Mouse (Mus musculus) telencephalon, adult 2 months (tissue): Measurements from ENCODE around the gene Fer.
"Not testable (repeated sequence)": the region's sequence is repeated elsewhere in the genome, so short reads cannot be mapped to it uniquely, and the experiment has no call there.

ENCODE experiments used
- DNase-seq: peaks from one replicate; pipeline ENCODE4 v3.0.0-alpha.2; 2011; ENCODE audit warnings: low read depth, low spot score

The Fer gene

GRCm38 (mm10) chr17:63863012-63863630 lies at the start of gene Fer:
Fer (plus strand) TSS chr17:63863062.
- no peak for DNase-seq

GRCm38 (mm10) chr17:63813552-63813951 lies 49.3 kb upstream of the Fer start:
- DNase-seq: no peak

DNA sequence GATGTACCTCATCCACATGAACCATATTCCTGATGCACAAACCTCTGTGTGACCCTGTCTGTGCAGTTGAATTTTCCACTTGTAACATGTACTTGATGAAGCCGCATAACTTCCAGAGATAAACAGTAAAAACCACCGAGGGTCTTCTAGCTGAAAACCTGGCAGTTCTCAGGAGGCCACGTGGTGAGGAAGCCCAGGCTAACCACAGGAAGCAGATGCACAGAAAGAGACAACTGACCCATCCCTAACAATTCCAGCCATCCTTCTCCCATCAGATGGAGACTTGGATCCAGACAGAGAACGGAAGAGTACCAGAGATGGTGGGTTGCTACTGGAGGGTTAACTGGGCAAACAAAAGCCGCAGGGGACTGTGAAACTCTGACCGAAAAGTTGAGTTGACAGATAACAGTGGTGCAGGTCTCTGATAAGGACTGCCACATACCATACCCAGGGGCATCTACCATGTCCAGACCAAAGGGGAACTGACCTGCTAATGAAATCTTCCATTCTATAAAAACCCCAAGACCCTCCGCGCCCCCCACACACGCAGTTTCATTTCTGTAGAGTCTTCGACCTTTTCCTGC lies 44.3 kb upstream of the Fer start:
- DNase-seq: no peak

DNA sequence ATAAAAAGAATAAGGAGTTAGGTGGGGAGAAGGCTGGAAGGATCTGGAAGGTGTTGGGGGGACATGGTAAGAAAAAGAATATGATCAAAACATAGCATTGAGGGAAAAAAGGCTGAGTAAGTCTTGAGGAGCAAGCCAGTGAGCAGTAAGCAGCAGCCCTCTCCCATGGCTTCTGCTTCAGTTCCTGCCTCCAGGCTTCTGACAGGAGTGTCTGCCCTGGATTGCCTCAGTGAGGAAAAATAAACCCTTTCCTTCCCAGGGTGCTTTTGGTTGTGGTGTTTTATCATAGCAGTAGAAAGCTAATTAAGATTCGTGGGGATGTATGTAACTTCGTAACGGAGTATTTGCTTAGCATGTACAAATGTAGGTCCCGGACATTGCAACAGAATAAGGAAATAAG lies 38.7 kb upstream of the Fer start:
- no peak for DNase-seq

GRCm38 (mm10) chr17:63826196-63826595 lies 36.7 kb upstream of the Fer start:
- DNase-seq: no peak

- no peak for DNase-seq
Measured at GRCm38 (mm10) chr17:63826767-63827166, 36.1 kb upstream of the Fer start.

DNA sequence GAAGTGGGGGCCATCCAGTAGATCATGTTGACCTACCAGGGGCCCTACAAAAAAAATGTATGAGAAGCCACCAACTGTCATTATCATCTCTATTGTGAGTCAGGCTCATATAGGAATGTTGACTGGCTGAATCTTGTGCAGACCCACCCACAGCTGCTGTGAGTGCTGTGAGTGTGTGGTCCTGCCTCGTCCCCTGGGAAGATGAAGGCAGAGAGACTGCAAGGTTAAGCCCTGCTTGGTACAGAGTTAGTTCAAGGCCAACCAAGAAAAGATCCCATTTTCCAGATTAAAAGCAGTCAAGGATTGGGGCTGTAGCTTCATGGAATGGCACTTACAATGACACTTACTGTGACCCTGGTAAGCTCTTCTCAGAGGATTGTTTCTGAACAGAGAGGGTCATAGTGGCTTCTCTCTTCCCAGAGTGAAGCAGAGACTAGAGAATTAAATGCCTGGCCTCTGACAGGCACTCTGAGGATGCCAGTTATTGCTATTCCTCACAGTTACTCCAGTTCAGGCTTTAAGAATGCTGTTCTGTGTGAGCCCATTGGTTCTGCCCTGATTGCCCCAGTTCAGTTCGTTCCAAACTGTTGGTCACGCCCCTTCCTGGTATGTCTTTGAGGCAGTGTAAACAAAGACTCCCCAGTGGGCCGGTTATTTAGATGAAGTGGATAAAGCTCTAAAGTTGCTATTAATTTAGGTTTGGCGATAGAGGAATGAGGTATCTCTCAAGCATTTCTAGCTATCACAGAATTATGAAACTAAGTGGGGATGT lies 34.1 kb upstream of the Fer start:
- no peak for DNase-seq

GRCm38 (mm10) chr17:63831550-63831949 lies 31.3 kb upstream of the Fer start:
- no peak for DNase-seq

DNA sequence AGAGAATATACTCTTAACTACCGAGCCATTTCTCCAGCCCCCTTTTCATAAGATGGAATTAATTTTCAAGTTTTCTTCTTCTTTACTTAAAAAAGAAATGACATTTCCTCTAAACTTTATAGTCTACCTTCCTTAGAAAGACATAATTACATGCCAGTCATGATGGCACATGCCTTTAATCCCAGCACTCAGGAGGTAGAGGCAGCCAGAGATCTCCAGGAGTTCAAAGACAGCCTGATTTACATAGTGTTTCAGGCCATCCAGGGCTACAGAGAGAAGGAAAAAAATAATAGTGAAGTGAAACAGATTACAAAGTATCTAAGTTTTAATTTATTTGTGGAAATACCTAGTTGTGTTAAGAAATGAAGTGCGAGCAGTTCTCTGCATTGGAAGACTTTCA lies 26.6 kb upstream of the Fer start:
- no peak for DNase-seq

DNA sequence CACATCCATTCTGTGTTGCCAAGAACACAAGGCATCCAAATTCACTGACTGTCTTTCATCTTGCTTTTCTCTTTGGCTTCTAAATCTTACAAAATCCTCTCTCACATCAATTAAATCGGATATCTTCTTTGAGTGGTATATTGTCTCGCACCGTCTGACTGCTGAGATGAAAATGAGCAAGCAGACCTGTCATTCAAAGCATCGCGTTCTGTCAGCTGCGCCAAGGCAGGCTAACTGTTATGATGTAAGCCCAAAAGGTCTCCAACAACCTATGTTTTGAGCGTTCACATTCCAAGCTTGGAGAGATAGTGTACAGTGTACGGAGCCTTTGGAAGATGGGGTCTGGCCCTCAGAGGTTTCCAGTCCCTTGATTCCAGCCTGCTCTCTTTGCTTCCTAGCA lies 26.2 kb upstream of the Fer start:
- no peak for DNase-seq

- no peak for DNase-seq
Measured at GRCm38 (mm10) chr17:63838144-63838543, 24.7 kb upstream of the Fer start.

- no peak for DNase-seq
Measured at GRCm38 (mm10) chr17:63839636-63840269, 23.1 kb upstream of the Fer start.

DNA sequence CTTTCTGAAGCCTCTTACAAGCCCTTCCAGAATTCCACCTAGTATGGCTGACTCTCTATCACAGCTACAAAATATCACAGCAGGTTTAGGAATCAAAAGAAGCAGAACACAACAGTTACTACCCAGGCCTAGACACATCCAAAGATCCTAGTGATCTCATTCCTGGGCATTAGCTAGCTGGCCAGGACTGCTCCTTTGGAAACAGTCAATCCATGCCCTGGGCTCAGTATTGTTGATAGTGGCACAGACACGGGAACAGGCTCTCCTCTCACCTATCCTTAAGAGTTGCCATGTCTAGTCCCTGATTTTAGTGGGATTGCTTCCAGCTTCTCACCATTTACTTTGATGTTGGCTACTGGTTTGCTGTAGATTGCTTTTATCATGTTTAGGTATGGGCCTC lies 20.6 kb upstream of the Fer start:
- no peak for DNase-seq

DNA sequence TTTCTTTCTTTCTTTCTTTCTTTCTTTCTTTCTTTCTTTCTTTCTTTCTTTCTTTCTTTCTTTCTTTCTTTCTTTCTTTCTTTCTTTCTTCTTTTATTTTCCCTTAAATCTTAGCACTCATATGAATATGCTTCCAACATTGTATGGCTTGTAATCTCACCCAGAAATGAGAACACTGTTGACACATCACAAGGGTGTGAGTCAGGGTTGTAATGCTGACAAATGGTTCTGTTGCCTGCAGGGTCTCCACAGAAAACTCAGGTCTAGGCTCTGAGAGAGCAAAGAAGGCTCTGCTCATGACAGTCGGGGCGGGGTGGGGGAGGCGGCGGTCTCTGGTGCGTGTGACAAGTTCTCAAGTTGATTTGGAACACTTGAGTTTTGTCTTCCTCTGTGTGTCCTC lies 17.9 kb upstream of the Fer start:
- DNase-seq: no peak

- not testable (repeated sequence) for DNase-seq
Measured at GRCm38 (mm10) chr17:63845766-63846165, 17.1 kb upstream of the Fer start.

- DNase-seq: no peak
Measured at GRCm38 (mm10) chr17:63849151-63849550, 13.7 kb upstream of the Fer start.

GRCm38 (mm10) chr17:63849566-63849965 lies 13.3 kb upstream of the Fer start:
- DNase-seq: peak; percentile 71

DNA sequence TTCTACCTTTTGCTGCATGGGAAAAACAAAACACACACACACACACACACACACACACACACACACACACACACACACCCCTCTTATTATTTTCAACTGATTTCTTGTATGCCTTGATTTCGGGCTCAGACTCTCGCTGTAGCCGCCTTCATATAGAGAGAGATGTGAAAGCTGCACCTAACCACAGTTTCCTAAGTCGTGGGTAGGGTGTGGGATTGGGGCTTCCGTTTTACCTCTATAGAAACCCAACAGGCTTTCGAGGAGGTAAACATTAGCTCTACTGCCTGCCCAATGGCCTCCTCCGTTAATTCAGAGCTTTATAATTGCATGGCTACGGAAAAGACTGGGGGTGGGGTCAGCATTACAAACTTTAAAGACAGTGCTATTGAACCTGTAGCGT lies 12.8 kb upstream of the Fer start:
- no peak for DNase-seq

DNA sequence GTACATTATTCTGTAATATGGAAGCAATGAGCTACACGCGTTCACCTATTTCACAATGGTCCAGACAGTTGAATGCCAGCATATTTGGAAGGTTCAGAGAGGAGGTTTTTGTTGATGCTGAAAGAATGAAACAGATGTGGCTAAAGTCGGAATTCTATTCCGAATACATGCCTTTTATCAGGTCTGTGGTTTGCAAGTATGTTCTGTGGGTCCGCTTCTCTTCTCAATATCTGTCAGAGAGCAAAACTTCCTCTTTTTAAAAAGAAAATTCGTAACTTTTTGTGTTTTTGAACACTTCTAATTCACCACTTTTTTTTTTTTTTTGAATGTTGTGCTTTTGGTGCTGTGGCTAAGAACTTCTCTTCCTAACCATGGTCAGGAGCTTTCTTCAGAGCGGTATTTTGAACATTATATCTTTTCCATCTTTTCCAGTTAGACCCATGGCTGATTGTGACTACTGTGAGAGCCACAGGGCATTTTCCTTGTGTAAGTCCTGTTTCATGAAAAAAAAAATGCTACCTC lies 5.8 kb upstream of the Fer start:
- no peak for DNase-seq

DNA sequence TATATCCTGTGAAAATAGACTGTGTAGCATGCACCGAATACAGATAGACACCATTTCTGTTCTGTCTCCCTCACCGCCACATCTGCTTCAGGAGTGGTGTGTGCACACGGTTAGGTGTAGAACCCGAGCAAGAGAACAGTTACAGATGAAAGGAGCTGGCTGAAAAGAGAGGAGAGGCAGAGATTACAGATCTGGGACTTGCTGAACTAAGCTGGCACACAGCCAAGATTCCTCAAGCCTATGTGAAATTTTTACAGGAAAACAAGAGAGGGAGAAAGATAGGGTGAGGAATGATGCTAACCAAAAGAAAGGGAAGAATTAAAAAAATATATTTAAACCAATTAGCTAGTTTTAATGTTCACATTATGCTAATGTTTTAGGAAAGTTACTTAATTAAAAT lies 1.9 kb upstream of the Fer start:
- DNase-seq: no peak

- DNase-seq: no peak
Measured at GRCm38 (mm10) chr17:63862399-63862798, 463 bp upstream of the Fer start.

- DNase-seq: peak; percentile 97
Measured at GRCm38 (mm10) chr17:63863647-63864149, 836 bp downstream of the Fer start, which contains the start of gene A930002H24Rik. A930002H24Rik (minus strand) TSS chr17:63863791.
